ENCODE assay signal across 10 mouse cellular contexts in the genomic region with DNA sequence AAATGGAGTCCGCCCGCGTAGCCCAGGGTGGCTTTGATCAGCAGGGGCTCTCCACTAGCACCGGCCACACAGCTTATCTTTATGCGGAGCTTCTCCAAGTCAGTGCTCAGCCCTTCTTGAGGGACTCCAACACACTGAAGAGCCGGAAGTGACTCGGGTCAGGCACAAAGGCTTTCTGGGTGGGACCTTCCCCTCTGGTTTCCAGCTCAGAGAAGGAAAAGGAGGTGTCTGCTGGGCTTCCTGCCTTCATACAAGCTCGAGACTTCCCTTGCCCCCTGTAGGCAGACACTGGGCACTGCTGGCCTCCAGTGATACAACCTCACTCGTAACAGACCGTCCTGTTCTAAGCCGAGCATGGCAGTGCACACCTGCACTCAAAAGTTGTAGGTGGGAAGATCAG. TPM values are rescaled to one million over a fixed set of nuclear protein-coding genes. Genes with fewer than 3 reads are reported as not detected.
DNase-seq lines count a peak whose midpoint lies in the region; ATAC-seq lines count a peak whose summit lies in the region.
"Had no signal": no experiment of that assay in that cellular context is flagged by ENCODE, and none has a peak within 500 bp of the region (broad histone marks: within the 10 kb centered on the region; RNA-seq: fewer than 3 reads in every experiment).

No protein-coding gene starts in this region.

- WGBS in forebrain, embryonic 10.5 days: 89% methylated on average over 11 of the region's 11 CpGs
- WGBS in forebrain, embryonic 11.5 days: 85% methylated on average over 11 of the region's 11 CpGs
- 23% methylated on average over 11 of the region's 11 CpGs for WGBS in liver, embryonic 15.5 days (ENCODE audit: insufficient replicate concordance)

- intact Hi-C loops in heart, postnatal 10 days (cut with DNase I): no loop called here

- H3K36me3 ChIP-seq in forebrain, embryonic 10.5 days (replicated peaks): peaks cover 24% of the 10 kb centered on the region
- H3K36me3 ChIP-seq in forebrain, embryonic 11.5 days (ENCODE audit: control insufficient read depth, insufficient read depth, low read length): no peaks in the 10 kb centered on the region
- no peaks in the 10 kb centered on the region for H3K36me3 ChIP-seq in liver, embryonic 15.5 days (replicated peaks)

- no peaks in the 10 kb centered on the region for H3K27me3 ChIP-seq in forebrain, embryonic 10.5 days (ENCODE audit: poor library complexity, severe bottlenecking)
- no peaks in the 10 kb centered on the region for H3K27me3 ChIP-seq in forebrain, embryonic 11.5 days (ENCODE audit: control insufficient read depth, insufficient read depth, low read length)
- no peaks in the 10 kb centered on the region for H3K27me3 ChIP-seq in liver, embryonic 15.5 days
- H3K27me3 ChIP-seq: Patski had no signal

- H3K9me3 ChIP-seq in forebrain, embryonic 10.5 days: no peaks in the 10 kb centered on the region
- no peaks in the 10 kb centered on the region for H3K9me3 ChIP-seq in forebrain, embryonic 11.5 days (ENCODE audit: control insufficient read depth, low read length)
- H3K9me3 ChIP-seq in liver, embryonic 15.5 days (replicated peaks): no peaks in the 10 kb centered on the region

- 0 out of 2 replicates have a peak overlapping the region, but pooled peaks have one; percentile 32 for H3K27ac ChIP-seq in forebrain, embryonic 10.5 days
- no peak overlapping the region for H3K27ac ChIP-seq in forebrain, embryonic 11.5 days (ENCODE audit: low read depth, low read length)
- no peak overlapping the region for H3K27ac ChIP-seq in liver, embryonic 15.5 days (replicated peaks)
- H3K27ac ChIP-seq: macrophage had no signal

- no peak overlapping the region for H3K9ac ChIP-seq in forebrain, embryonic 11.5 days (ENCODE audit: low read length)
- no peak overlapping the region for H3K9ac ChIP-seq in liver, embryonic 15.5 days

- ATAC-seq in forebrain, embryonic 11.5 days (replicated peaks; ENCODE audit: low FRiP score): no peak
- ATAC-seq in liver, embryonic 15.5 days (ENCODE audit: insufficient read depth): peak; percentile 20; the same call in 1 of the 2 replicates
- ATAC-seq: Patski had no signal

- no peak overlapping the region for H3K4me2 ChIP-seq in forebrain, embryonic 11.5 days (ENCODE audit: low read depth, low read length, severe bottlenecking)
- H3K4me2 ChIP-seq in liver, embryonic 15.5 days: 0 out of 2 replicates have a peak overlapping the region, but pooled peaks have one; percentile 5

- peaks cover 65% of the 10 kb centered on the region for H3K4me1 ChIP-seq in forebrain, embryonic 10.5 days
- H3K4me1 ChIP-seq in forebrain, embryonic 11.5 days (replicated peaks; ENCODE audit: control insufficient read depth, insufficient read depth, low read length): no peaks in the 10 kb centered on the region; the same call in 1 of the 2 replicates
- H3K4me1 ChIP-seq in liver, embryonic 15.5 days (replicated peaks): peaks cover 49% of the 10 kb centered on the region

- DNase-seq in forebrain, embryonic 10.5 days (ENCODE audit: extremely low spot score, low spot score): no peak
- no peak for DNase-seq in forebrain, embryonic 11.5 days (ENCODE audit: low spot score)
- DNase-seq in WW6 (ENCODE audit: low read depth, low spot score): peak; percentile 57
- peak; percentile 73 for DNase-seq in heart, postnatal 10 days
- peak; percentile 68 for DNase-seq in thymus, postnatal 14 days
- no peak for DNase-seq in urinary bladder, adult 2 months (ENCODE audit: low spot score)
- DNase-seq in urinary bladder, postnatal 14 days (ENCODE audit: low spot score): no peak

- no peak overlapping the region for H3K4me3 ChIP-seq in forebrain, embryonic 10.5 days
- no peak overlapping the region for H3K4me3 ChIP-seq in forebrain, embryonic 11.5 days (ENCODE audit: low read depth, low read length)
- no peak overlapping the region for H3K4me3 ChIP-seq in liver, embryonic 15.5 days (replicated peaks)

RNA-seq across cellular contexts. Expression of gene Tmem184b, which starts 6.6 kb away (rescaled TPM):
- 50.0 and 56.1 TPM in 2 replicates for polyA plus RNA-seq in forebrain, embryonic 10.5 days (2016; fragmentation: Nextera tagmentation; extraction: Ambion mirVana)
- 52.3 and 55.2 TPM in 2 replicates for polyA plus RNA-seq in forebrain, embryonic 11.5 days (2014; fragmentation: Nextera tagmentation; extraction: Ambion mirVana)
- total RNA-seq in heart, postnatal 10 days (2021): 10 to 100 TPM; 59.2 to 67.8 TPM
- 11.6 and 11.7 TPM in 2 replicates for polyA plus RNA-seq in liver, embryonic 15.5 days (2015; fragmentation: Nextera tagmentation; extraction: Ambion mirVana)
- 51.5 and 68.3 TPM in 2 replicates for polyA plus RNA-seq in urinary bladder, adult 2 months (2012; rRNA removed)

RNA-seq across cellular contexts. Expression of gene Maff, which starts 50.3 kb away (rescaled TPM):
- polyA plus RNA-seq in forebrain, embryonic 10.5 days (2016; fragmentation: Nextera tagmentation; extraction: Ambion mirVana): 1.5 and 1.6 TPM in 2 replicates
- 1.5 TPM in 2 replicates for polyA plus RNA-seq in forebrain, embryonic 11.5 days (2014; fragmentation: Nextera tagmentation; extraction: Ambion mirVana)
- 1 to 10 TPM; 4.8 to 6.0 TPM for total RNA-seq in heart, postnatal 10 days (2021)
- polyA plus RNA-seq in liver, embryonic 15.5 days (2015; fragmentation: Nextera tagmentation; extraction: Ambion mirVana): 2.1 and 2.6 TPM in 2 replicates
- polyA plus RNA-seq in urinary bladder, adult 2 months (2012; rRNA removed): 11.0 and 13.0 TPM in 2 replicates

RNA-seq across cellular contexts. Expression of gene Csnk1e, which starts 58.6 kb away (rescaled TPM):
- polyA plus RNA-seq in forebrain, embryonic 10.5 days (2016; fragmentation: Nextera tagmentation; extraction: Ambion mirVana): 117 and 123 TPM in 2 replicates
- polyA plus RNA-seq in forebrain, embryonic 11.5 days (2014; fragmentation: Nextera tagmentation; extraction: Ambion mirVana): 209 and 213 TPM in 2 replicates
- total RNA-seq in heart, postnatal 10 days (2021): 10 to 100 TPM; 79.6 to 81.4 TPM
- polyA plus RNA-seq in liver, embryonic 15.5 days (2015; fragmentation: Nextera tagmentation; extraction: Ambion mirVana): 8.0 and 9.2 TPM in 2 replicates
- polyA plus RNA-seq in urinary bladder, adult 2 months (2012; rRNA removed): 76.7 and 90.3 TPM in 2 replicates

Comparison
In these comparisons a context has a peak if more than half of its experiments do, and no peak if none do; other contexts are left out.
1. DNase-seq: peak in WW6 (single experiment), heart, postnatal 10 days (2 of 2) and thymus, postnatal 14 days (single experiment); none in forebrain, embryonic 10.5 days (single experiment), forebrain, embryonic 11.5 days (single experiment), urinary bladder, adult 2 months (single experiment) and urinary bladder, postnatal 14 days (single experiment).